Mouse (Mus musculus): ENCODE data around the gene Srebf1.

The Srebf1 gene

GRCm38 (mm10) chr11:60178506-60178905 lies 43.9 kb downstream of the Srebf1 start:
- DNase-seq (ENCODE audit: low spot score in 2 of 2): no peak

DNA sequence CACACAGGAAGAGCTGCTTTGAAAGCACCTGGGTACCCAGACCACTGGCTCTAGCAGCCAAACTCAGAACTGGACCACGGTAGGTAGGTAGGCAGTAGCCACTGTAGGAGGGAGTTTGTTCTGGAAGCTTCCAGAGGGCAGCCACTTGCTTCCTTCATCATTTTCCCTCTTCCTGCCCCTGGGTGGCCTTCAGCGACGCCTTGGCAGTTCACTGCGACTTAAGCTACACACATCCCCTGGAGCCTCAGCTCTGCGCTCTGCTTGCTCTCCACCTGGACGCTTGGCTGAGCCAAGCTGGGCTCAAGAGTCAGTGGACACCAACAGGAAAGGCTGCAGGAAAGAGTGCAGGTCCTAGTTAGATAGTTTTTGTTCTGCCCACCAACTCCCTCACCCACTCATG lies 44.4 kb downstream of the Srebf1 start:
- DNase-seq (ENCODE audit: low spot score in 2 of 2): no peak

- peak; percentile 39 to 72 for DNase-seq (ENCODE audit: low spot score in 2 of 2)
Measured at GRCm38 (mm10) chr11:60176975-60177657, 45.3 kb downstream of the Srebf1 start.

GRCm38 (mm10) chr11:60176182-60176974 lies 46.0 kb downstream of the Srebf1 start:
- peak; percentile 51 to 77 for DNase-seq (ENCODE audit: low spot score in 2 of 2)

DNA sequence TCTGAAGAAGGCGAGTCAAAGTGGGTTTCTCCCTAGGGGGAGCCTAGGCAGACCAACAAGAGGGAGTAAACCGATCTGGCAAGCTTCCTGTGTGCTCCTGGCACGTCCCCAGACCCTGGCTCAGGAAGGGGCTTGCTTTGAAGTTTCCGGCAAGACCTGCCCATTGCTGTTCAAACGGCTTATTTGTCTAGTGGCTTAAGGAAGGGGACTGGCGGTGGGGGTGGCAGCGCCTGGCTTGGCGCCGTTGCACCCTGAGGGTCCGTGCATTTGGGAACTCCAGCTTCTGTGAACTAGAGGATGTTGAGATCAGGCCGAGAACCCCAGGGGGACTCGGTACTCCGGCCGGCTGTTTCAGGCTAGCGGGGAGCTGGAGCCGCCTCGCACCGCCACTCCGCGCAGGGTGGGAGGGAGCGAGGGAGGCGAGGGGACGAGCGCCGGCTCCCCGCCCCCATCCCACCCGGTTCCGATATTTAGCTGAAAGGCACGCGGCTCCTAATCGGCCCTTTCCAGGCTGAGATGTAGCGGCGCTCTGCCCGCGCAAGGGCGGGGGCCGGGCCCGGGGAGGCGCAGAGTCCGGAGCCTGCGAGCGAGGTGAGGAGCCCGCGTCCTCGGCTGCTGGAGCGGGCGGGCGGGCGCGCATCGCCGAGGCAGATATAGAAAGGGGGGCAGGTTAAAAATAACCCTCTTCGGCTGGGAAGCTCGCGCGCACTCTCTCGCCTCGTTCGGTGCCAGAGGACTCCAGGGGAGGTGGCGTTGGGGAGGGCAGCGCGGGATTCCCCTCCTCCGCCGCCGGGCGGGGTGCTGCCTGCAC lies 46.8 kb downstream of the Srebf1 start:
- DNase-seq (ENCODE audit: low spot score in 2 of 2): peak; percentile 58 to 78

DNA sequence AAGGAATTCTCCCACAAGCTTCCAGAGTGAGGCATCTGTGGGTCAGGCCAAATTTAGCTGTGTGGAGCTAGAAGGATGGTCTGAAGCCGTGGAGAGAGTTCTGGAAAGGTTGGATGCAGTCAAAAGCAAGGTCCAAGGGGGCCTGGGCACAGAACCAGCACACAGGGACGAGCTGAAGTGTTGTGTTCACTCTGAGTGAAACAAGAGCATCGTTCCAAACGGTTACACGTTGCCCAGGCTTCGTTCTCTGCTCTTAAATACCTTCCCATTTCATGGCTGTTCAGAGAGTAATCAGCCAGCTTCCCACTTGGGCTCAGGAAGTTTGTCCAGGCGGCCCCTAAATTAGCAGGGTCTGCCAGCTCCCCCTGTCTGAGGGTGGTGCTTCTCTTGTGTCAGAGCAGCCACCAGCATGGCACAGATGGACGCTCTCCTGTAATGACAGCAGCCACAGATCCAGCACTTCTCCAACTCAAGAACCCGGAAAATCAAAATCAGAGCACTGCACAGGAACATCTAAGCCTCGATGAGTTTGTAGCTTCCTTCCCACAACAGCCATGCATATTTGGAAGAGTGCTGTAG lies 48.7 kb downstream of the Srebf1 start:
- no peak for DNase-seq (ENCODE audit: low spot score in 2 of 2)

GRCm38 (mm10) chr11:60172074-60172473 lies 50.3 kb downstream of the Srebf1 start:
- DNase-seq (ENCODE audit: low spot score in 2 of 2): no peak

- no peak for DNase-seq (ENCODE audit: low spot score in 2 of 2)
Measured at GRCm38 (mm10) chr11:60168780-60169179, 53.6 kb downstream of the Srebf1 start.

- DNase-seq (ENCODE audit: low spot score in 2 of 2): no peak
Measured at GRCm38 (mm10) chr11:60165076-60165475, 57.3 kb downstream of the Srebf1 start.

- no peak for DNase-seq (ENCODE audit: low spot score in 2 of 2)
Measured at GRCm38 (mm10) chr11:60164450-60164849, 57.9 kb downstream of the Srebf1 start.

DNA sequence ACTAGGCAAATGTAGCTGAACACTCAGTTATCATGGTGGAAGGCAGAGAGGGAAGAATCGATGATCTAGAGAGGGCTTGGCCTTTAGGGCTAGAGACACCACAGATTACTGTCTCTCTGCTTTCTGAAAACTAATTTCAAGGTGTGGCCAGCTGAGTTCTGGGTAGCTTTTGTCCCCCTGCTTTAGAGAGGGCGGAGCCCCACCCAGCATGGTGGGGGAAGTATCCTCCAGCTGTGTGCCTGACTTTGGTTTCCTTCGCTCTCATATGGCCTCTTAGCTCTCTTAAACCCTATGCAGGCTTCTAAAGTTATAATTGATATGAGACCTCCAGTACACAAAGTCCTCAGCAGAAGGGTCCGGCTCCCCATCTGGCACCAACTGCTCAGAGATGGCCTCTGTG lies 59.0 kb downstream of the Srebf1 start:
- DNase-seq (ENCODE audit: low spot score in 2 of 2): no peak

DNA sequence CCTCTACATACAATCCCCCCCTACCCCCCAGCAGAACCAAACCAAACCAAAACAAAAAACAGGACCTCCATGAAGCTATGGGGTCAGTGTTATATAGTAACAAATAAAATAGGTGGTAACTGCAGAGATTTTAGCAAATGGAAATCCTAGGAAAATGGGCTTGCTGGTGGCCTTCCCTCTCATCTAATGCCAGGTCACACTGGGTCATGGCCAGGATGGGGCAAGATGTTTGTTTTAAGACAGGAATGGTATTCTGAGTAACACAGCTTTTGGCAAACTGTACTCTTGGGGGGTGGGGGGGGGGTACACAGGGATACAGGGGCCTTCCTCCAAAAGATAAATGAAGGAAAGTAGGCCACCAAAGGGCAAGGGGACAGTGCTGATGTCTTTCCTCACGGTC lies 59.8 kb downstream of the Srebf1 start:
- no peak for DNase-seq (ENCODE audit: low spot score in 2 of 2)

DNA sequence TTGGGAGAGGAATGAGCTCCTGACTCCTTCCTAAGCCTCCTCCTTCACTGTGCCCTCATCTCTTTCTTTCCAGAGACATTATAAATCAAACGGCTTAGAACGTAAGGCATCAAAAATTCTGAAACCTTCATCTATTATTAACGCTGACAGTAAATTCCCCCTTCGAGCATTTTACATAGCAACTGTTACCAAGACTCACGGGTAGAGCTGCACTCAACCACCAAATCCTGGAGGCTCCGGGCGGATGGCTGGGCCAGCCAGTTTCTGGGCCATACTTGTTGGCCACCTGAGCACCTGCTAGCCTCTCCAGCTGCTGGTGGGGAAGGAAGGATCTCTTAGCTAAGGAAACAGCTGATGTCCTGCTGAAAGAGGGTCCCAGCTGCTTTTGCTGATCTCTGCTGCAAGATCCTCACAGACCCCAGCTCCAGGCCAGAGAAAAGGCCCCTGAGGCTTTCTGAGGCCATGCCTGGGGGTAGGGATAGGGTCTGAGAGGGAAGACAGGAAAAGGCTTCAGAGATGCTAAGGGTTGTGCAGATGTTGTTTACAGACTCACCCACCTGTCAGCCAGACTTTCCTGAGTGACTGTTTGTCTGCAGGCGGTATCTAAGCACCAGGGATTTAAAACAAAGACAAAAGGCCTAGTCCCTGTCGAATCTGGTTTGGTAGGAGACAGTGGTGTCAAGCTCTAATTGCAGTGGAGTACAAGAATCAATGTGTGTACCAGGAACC lies 61.1 kb downstream of the Srebf1 start:
- no peak for DNase-seq (ENCODE audit: low spot score in 2 of 2)

GRCm38 (mm10) chr11:60160454-60161114 lies 61.8 kb downstream of the Srebf1 start:
- no peak for DNase-seq (ENCODE audit: low spot score in 2 of 2)

GRCm38 (mm10) chr11:60159955-60160354 lies 62.4 kb downstream of the Srebf1 start:
- DNase-seq (ENCODE audit: low spot score in 2 of 2): peak in 1 of 2 experiments; percentile 44

DNA sequence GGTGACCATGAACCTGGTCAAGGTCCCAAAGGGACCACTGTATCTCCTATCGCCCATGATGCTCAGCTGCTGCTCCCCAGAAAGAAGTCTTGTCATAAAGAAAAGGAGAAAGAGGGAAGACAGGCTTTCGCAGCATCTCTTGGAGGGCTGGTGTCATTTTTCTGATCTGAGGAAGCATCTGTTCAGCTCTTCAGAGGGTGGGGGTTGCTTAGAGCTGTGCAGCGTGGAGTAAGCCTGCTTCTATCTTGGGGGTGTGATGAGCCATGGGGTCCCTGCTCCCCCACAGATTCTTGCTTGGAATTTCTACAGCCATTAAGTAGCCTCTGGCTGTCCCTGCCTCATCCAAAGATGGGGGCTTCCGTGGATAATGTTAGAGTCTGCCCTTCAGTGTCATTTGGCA lies 64.1 kb downstream of the Srebf1 start:
- no peak for DNase-seq (ENCODE audit: low spot score in 2 of 2)

- DNase-seq (ENCODE audit: low spot score in 2 of 2): no peak
Measured at GRCm38 (mm10) chr11:60155690-60156089, 66.7 kb downstream of the Srebf1 start.

GRCm38 (mm10) chr11:60153936-60154335 lies 68.4 kb downstream of the Srebf1 start:
- DNase-seq (ENCODE audit: low spot score in 2 of 2): no peak

GRCm38 (mm10) chr11:60152339-60152738 lies 70.0 kb downstream of the Srebf1 start:
- no peak for DNase-seq (ENCODE audit: low spot score in 2 of 2)

DNA sequence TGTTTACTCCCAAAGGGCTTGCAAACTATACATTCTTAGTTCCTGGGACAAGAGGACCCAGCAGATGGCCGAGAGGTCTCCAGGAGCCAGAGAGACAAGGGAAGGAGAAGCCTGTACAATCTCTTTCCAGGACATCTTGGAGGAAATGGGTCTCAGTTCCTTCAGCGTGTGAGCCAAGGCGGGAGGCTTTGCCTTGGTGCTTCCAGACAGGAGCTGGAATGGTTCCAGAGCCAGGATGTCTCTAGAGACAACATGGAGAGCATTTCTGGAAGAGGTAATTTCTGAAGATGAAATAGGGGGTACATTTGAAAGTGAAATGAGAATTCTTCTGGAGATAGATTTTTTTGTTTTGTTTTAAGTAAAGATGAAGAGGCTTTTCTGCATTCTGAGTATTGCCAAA lies 71.7 kb downstream of the Srebf1 start:
- DNase-seq (ENCODE audit: low spot score in 2 of 2): no peak

All from spleen, postnatal 4 days (tissue).